Mouse (Mus musculus): ENCODE data around the gene Zfp189.

- TF ChIP-seq POLR2A (IDR thresholded peaks at IDR 0.05; ENCODE audit: low read depth, low read length), result no peak
- TF ChIP-seq CTCF (IDR thresholded peaks at IDR 0.05; ENCODE audit: extremely low read depth, insufficient read length, insufficient replicate concordance, low read depth, low read length), result no peak
Measured at GRCm38 (mm10) chr4:49535036-49535435, 14.1 kb downstream of the Zfp189 start.
